Mouse (Mus musculus): ENCODE measurements around the gene Ptprcap. TPM values are rescaled to one million over a fixed set of nuclear protein-coding genes. Genes with fewer than 3 reads are reported as not detected.

Gene Ptprcap
- polyA plus RNA-seq, 1 experiment from 2014 or later = 0.80 TPM

- H3K4me2 ChIP-seq (replicated peaks; ENCODE audit: low read depth, low read length) = no peak overlapping the region
- no peak overlapping the region for H3K9ac ChIP-seq (ENCODE audit: low read depth, low read length)
- peak overlapping the region; percentile 44 for H3K27ac ChIP-seq (ENCODE audit: low read depth, low read length)
- no peak overlapping the region for H3K4me3 ChIP-seq (ENCODE audit: low read length)
- 0 out of 2 replicates have a peak, but pooled peaks cover 4% of the 10 kb centered on the region for H3K4me1 ChIP-seq (ENCODE audit: control insufficient read depth, insufficient read depth, low read length)
- ATAC-seq (ENCODE audit: low FRiP score, low TSS enrichment) = peak; percentile 58
- 48% methylated on average over 6 of the region's 6 CpGs for WGBS
- H3K27me3 ChIP-seq (ENCODE audit: control insufficient read depth, insufficient read depth, low read length) = no peaks in the 10 kb centered on the region
- peaks cover 67% of the 10 kb centered on the region for H3K36me3 ChIP-seq (ENCODE audit: control insufficient read depth, insufficient read depth, low read length)
- no peaks in the 10 kb centered on the region for H3K9me3 ChIP-seq (ENCODE audit: control insufficient read depth, low read length)
These were observed 2.0 kb downstream of the Ptprcap start for GRCm38 (mm10) chr19:4155223-4156072.

GRCm38 (mm10) chr19:4156073-4156579 is 2.7 kb downstream of the Ptprcap start:
- WGBS = 66% methylated on average over 20 of the region's 20 CpGs
- no peaks in the 10 kb centered on the region for H3K9me3 ChIP-seq (ENCODE audit: control insufficient read depth, low read length)
- ATAC-seq (ENCODE audit: low FRiP score, low TSS enrichment) = no peak; the same call in 1 of the 2 replicates
- H3K4me1 ChIP-seq (ENCODE audit: control insufficient read depth, insufficient read depth, low read length) = 0 out of 2 replicates have a peak, but pooled peaks cover 4% of the 10 kb centered on the region
- peaks cover 66% of the 10 kb centered on the region for H3K36me3 ChIP-seq (ENCODE audit: control insufficient read depth, insufficient read depth, low read length)
- H3K9ac ChIP-seq (ENCODE audit: low read depth, low read length) = no peak overlapping the region
- no peak overlapping the region for H3K4me3 ChIP-seq (ENCODE audit: low read length)
- H3K27me3 ChIP-seq (ENCODE audit: control insufficient read depth, insufficient read depth, low read length) = no peaks in the 10 kb centered on the region
- H3K4me2 ChIP-seq (replicated peaks; ENCODE audit: low read depth, low read length) = no peak overlapping the region
- peak overlapping the region; percentile 42; the same call in 1 of the 2 replicates for H3K27ac ChIP-seq (ENCODE audit: low read depth, low read length)

- no peak for ATAC-seq (ENCODE audit: low FRiP score, low TSS enrichment)
- 88% methylated on average over 12 of the region's 12 CpGs for WGBS
- Histone ChIP-seq H3K9ac (ENCODE audit: low read depth, low read length) (no peak overlapping the region), H3K9me3 (ENCODE audit: control insufficient read depth, low read length) (no peaks in the 10 kb centered on the region), H3K4me2 (replicated peaks; ENCODE audit: low read depth, low read length) (no peak overlapping the region), H3K27me3 (ENCODE audit: control insufficient read depth, insufficient read depth, low read length) (no peaks in the 10 kb centered on the region), H3K27ac (ENCODE audit: low read depth, low read length) (no peak overlapping the region), H3K36me3 (ENCODE audit: control insufficient read depth, insufficient read depth, low read length) (peaks cover 68% of the 10 kb centered on the region), H3K4me3 (ENCODE audit: low read length) (no peak overlapping the region), H3K4me1 (ENCODE audit: control insufficient read depth, insufficient read depth, low read length) (0 out of 2 replicates have a peak, but pooled peaks cover 4% of the 10 kb centered on the region)
These were observed 3.4 kb downstream of the Ptprcap start for GRCm38 (mm10) chr19:4156771-4157170.

- no peak overlapping the region for H3K4me3 ChIP-seq (ENCODE audit: low read length)
- H3K36me3 ChIP-seq (ENCODE audit: control insufficient read depth, insufficient read depth, low read length) = peaks cover 58% of the 10 kb centered on the region
- ATAC-seq (ENCODE audit: low FRiP score, low TSS enrichment) = no peak
These were observed 5.6 kb downstream of the Ptprcap start for GRCm38 (mm10) chr19:4159049-4159448.

GRCm38 (mm10) chr19:4162646-4163542 is 9.5 kb downstream of the Ptprcap start, which contains the start of gene Rps6kb2:
Gene Rps6kb2 (minus strand): TSS chr19:4163354.
- peak; percentile 92 for ATAC-seq (ENCODE audit: low FRiP score, low TSS enrichment)

More at GRCm38 (mm10) chr19:4159049-4159448, 5.6 kb downstream of the Ptprcap start:
- WGBS = 96% methylated on average over 8 of the region's 8 CpGs
- no peak overlapping the region for H3K9ac ChIP-seq (ENCODE audit: low read depth, low read length)
- peaks cover 15% of the 10 kb centered on the region for H3K4me1 ChIP-seq (ENCODE audit: control insufficient read depth, insufficient read depth, low read length)
- H3K27me3 ChIP-seq (ENCODE audit: control insufficient read depth, insufficient read depth, low read length) = no peaks in the 10 kb centered on the region
- H3K27ac ChIP-seq (ENCODE audit: low read depth, low read length) = no peak overlapping the region
- H3K9me3 ChIP-seq (ENCODE audit: control insufficient read depth, low read length) = no peaks in the 10 kb centered on the region
- H3K4me2 ChIP-seq (replicated peaks; ENCODE audit: low read depth, low read length) = no peak overlapping the region

GRCm38 (mm10) chr19:4163543-4163887 is 10.1 kb downstream of the Ptprcap start:
- WGBS = 35% methylated on average over 4 of the region's 4 CpGs
- H3K4me2 ChIP-seq (replicated peaks; ENCODE audit: low read depth, low read length) = peak overlapping the region; percentile 88
- H3K9me3 ChIP-seq (ENCODE audit: control insufficient read depth, low read length) = no peaks in the 10 kb centered on the region
- H3K4me1 ChIP-seq (ENCODE audit: control insufficient read depth, insufficient read depth, low read length) = peaks cover 11% of the 10 kb centered on the region
- peak; percentile 8; the same call in 1 of the 2 replicates for ATAC-seq (ENCODE audit: low FRiP score, low TSS enrichment)
- H3K9ac ChIP-seq (ENCODE audit: low read depth, low read length) = peak overlapping the region; percentile 77
- no peaks in the 10 kb centered on the region for H3K27me3 ChIP-seq (ENCODE audit: control insufficient read depth, insufficient read depth, low read length)
- H3K4me3 ChIP-seq (ENCODE audit: low read length) = peak overlapping the region; percentile 79
- peaks cover 30% of the 10 kb centered on the region for H3K36me3 ChIP-seq (ENCODE audit: control insufficient read depth, insufficient read depth, low read length)
- H3K27ac ChIP-seq (ENCODE audit: low read depth, low read length) = peak overlapping the region; percentile 24; the same call in 1 of the 2 replicates

More at GRCm38 (mm10) chr19:4162646-4163542, 9.5 kb downstream of the Ptprcap start, which contains the start of gene Rps6kb2:
- Histone ChIP-seq H3K4me1 (ENCODE audit: control insufficient read depth, insufficient read depth, low read length) (peaks cover 11% of the 10 kb centered on the region), H3K27ac (ENCODE audit: low read depth, low read length) (peak within 1 kb of the TSS; percentile 24; the same call in 1 of the 2 replicates), H3K27me3 (ENCODE audit: control insufficient read depth, insufficient read depth, low read length) (no peaks in the 10 kb centered on the region), H3K4me3 (ENCODE audit: low read length) (peak within 1 kb of the TSS; percentile 79), H3K9ac (ENCODE audit: low read depth, low read length) (peak within 1 kb of the TSS; percentile 77), H3K36me3 (ENCODE audit: control insufficient read depth, insufficient read depth, low read length) (peaks cover 36% of the 10 kb centered on the region), H3K9me3 (ENCODE audit: control insufficient read depth, low read length) (no peaks in the 10 kb centered on the region), H3K4me2 (replicated peaks; ENCODE audit: low read depth, low read length) (peak within 1 kb of the TSS; percentile 88)
- WGBS = 6% methylated on average over 42 of the region's 42 CpGs

- no peak for ATAC-seq (ENCODE audit: low FRiP score, low TSS enrichment)
- no peak overlapping the region for H3K9ac ChIP-seq (ENCODE audit: low read depth, low read length)
- no peaks in the 10 kb centered on the region for H3K27me3 ChIP-seq (ENCODE audit: control insufficient read depth, insufficient read depth, low read length)
- H3K4me1 ChIP-seq (ENCODE audit: control insufficient read depth, insufficient read depth, low read length) = peaks cover 11% of the 10 kb centered on the region
- 80% methylated on average over 3 of the region's 3 CpGs for WGBS
- H3K27ac ChIP-seq (ENCODE audit: low read depth, low read length) = no peak overlapping the region
- no peak overlapping the region for H3K4me2 ChIP-seq (replicated peaks; ENCODE audit: low read depth, low read length)
- H3K9me3 ChIP-seq (ENCODE audit: control insufficient read depth, low read length) = no peaks in the 10 kb centered on the region
- H3K36me3 ChIP-seq (ENCODE audit: control insufficient read depth, insufficient read depth, low read length) = peaks cover 24% of the 10 kb centered on the region
- no peak overlapping the region for H3K4me3 ChIP-seq (ENCODE audit: low read length)
These were observed 10.7 kb downstream of the Ptprcap start for GRCm38 (mm10) chr19:4164100-4164499.

GRCm38 (mm10) chr19:4164721-4165120 is 11.3 kb downstream of the Ptprcap start:
- ATAC-seq (ENCODE audit: low FRiP score, low TSS enrichment) = no peak
- WGBS = 83% methylated on average over 2 of the region's 2 CpGs
- no peaks in the 10 kb centered on the region for H3K9me3 ChIP-seq (ENCODE audit: control insufficient read depth, low read length)
- no peak overlapping the region for H3K27ac ChIP-seq (ENCODE audit: low read depth, low read length)
- no peaks in the 10 kb centered on the region for H3K27me3 ChIP-seq (ENCODE audit: control insufficient read depth, insufficient read depth, low read length)
- no peak overlapping the region for H3K4me3 ChIP-seq (ENCODE audit: low read length)
- H3K4me1 ChIP-seq (ENCODE audit: control insufficient read depth, insufficient read depth, low read length) = peaks cover 13% of the 10 kb centered on the region
- 0 out of 2 replicates have a peak overlapping the region, but pooled peaks have one; percentile 7 for H3K9ac ChIP-seq (ENCODE audit: low read depth, low read length)
- no peak overlapping the region for H3K4me2 ChIP-seq (replicated peaks; ENCODE audit: low read depth, low read length)
- H3K36me3 ChIP-seq (ENCODE audit: control insufficient read depth, insufficient read depth, low read length) = peaks cover 18% of the 10 kb centered on the region; the same call in 1 of the 2 replicates

Measured in kidney, embryonic 14.5 days (tissue).